28 mouse cellular contexts compared by ENCODE assay signal in genomic region chr14:61803421-61803925, GRCm38 (mm10).
DNase-seq lines count a peak whose midpoint lies in the region; ATAC-seq lines count a peak whose summit lies in the region.
"Had no signal": no experiment of that assay in that cellular context is flagged by ENCODE, and none has a peak within 500 bp of the region (broad histone marks: within the 10 kb centered on the region; RNA-seq: fewer than 3 reads in every experiment).

No protein-coding gene starts in this region.

- no peak overlapping the region; the same call in 1 of the 2 replicates for H3K27ac ChIP-seq in embryonic facial prominence, embryonic 14.5 days (replicated peaks; ENCODE audit: low read depth, low read length)
- no peak overlapping the region for H3K27ac ChIP-seq in embryonic facial prominence, embryonic 10.5 days (replicated peaks)
- H3K27ac ChIP-seq: forebrain, embryonic 10.5 days; heart, embryonic 15.5 days; intestine, embryonic 15.5 days; kidney, postnatal 0 days; left cerebral cortex, adult 2 months; limb, embryonic 12.5 days; liver, embryonic 15.5 days; midbrain, embryonic 12.5 days; neural tube, embryonic 13.5 days; stomach, postnatal 0 days had no signal

- no peak overlapping the region for H3K4me3 ChIP-seq in embryonic facial prominence, embryonic 14.5 days (ENCODE audit: low read depth, low read length)
- no peak overlapping the region for H3K4me3 ChIP-seq in embryonic facial prominence, embryonic 10.5 days
- H3K4me3 ChIP-seq: forebrain, embryonic 10.5 days; heart, embryonic 15.5 days; intestine, embryonic 15.5 days; left cerebral cortex, adult 2 months; limb, embryonic 12.5 days; liver, embryonic 15.5 days; midbrain, embryonic 12.5 days; neural tube, embryonic 13.5 days had no signal

- no peaks in the 10 kb centered on the region for H3K9me3 ChIP-seq in embryonic facial prominence, embryonic 14.5 days (ENCODE audit: control insufficient read depth, low read length)
- no peaks in the 10 kb centered on the region for H3K9me3 ChIP-seq in embryonic facial prominence, embryonic 10.5 days
- H3K9me3 ChIP-seq: forebrain, embryonic 10.5 days; heart, embryonic 15.5 days; intestine, embryonic 15.5 days; limb, embryonic 12.5 days; liver, embryonic 15.5 days; midbrain, embryonic 12.5 days; neural tube, embryonic 13.5 days had no signal

- H3K27me3 ChIP-seq in embryonic facial prominence, embryonic 14.5 days (replicated peaks; ENCODE audit: control insufficient read depth, insufficient read depth, low read length): no peaks in the 10 kb centered on the region
- H3K27me3 ChIP-seq in embryonic facial prominence, embryonic 10.5 days (replicated peaks; ENCODE audit: low read depth, poor library complexity, severe bottlenecking): 0 out of 2 replicates have a peak, but pooled peaks cover 4% of the 10 kb centered on the region
- H3K27me3 ChIP-seq: heart, embryonic 15.5 days; intestine, embryonic 15.5 days; limb, embryonic 12.5 days; liver, embryonic 15.5 days; midbrain, embryonic 12.5 days; neural tube, embryonic 13.5 days had no signal

- H3K9ac ChIP-seq in embryonic facial prominence, embryonic 14.5 days (ENCODE audit: low read depth, low read length): no peak overlapping the region
- H3K9ac ChIP-seq: forebrain, postnatal 0 days; heart, embryonic 15.5 days; intestine, embryonic 15.5 days; limb, embryonic 12.5 days; liver, embryonic 15.5 days; lung, embryonic 14.5 days; midbrain, embryonic 12.5 days; neural tube, embryonic 13.5 days had no signal

- WGBS in embryonic facial prominence, embryonic 14.5 days: 33% methylated on average over 1 of the region's 1 CpGs
- 61% methylated on average over 1 of the region's 1 CpGs for WGBS in embryonic facial prominence, embryonic 10.5 days

- no peaks in the 10 kb centered on the region for H3K36me3 ChIP-seq in embryonic facial prominence, embryonic 14.5 days (ENCODE audit: control insufficient read depth, insufficient read depth, low read length)
- no peaks in the 10 kb centered on the region for H3K36me3 ChIP-seq in embryonic facial prominence, embryonic 10.5 days (replicated peaks)
- H3K36me3 ChIP-seq: forebrain, embryonic 10.5 days; heart, embryonic 15.5 days; intestine, embryonic 15.5 days; limb, embryonic 12.5 days; liver, embryonic 15.5 days; midbrain, embryonic 12.5 days; neural tube, embryonic 13.5 days had no signal

- peak; percentile 38 for DNase-seq in embryonic facial prominence, embryonic 14.5 days (ENCODE audit: low spot score)
- no peak for DNase-seq in embryonic facial prominence, embryonic 10.5 days (ENCODE audit: low spot score)
- DNase-seq in adrenal gland, postnatal 14 days: peak; percentile 48
- DNase-seq in brain, adult 2 months (ENCODE audit: low read depth, low spot score): peak; percentile 3
- no peak for DNase-seq in thymus, postnatal 36 days
- no peak for DNase-seq in kidney, postnatal 10 days
- DNase-seq: cerebellum, adult 2 months; cerebellum, postnatal 25 days; forebrain, postnatal 0 days; kidney, adult 8-10 months; lung, embryonic 14.5 days; lung, postnatal 14 days; right cerebral cortex, postnatal 4 days; thymus, adult 18-20 months; thymus, postnatal 25 days had no signal

- H3K4me1 ChIP-seq in embryonic facial prominence, embryonic 14.5 days (ENCODE audit: control insufficient read depth, insufficient read depth, low read length): no peaks in the 10 kb centered on the region
- H3K4me1 ChIP-seq in embryonic facial prominence, embryonic 10.5 days: peaks cover 5% of the 10 kb centered on the region
- H3K4me1 ChIP-seq: forebrain, embryonic 10.5 days; heart, embryonic 15.5 days; intestine, embryonic 15.5 days; liver, embryonic 15.5 days; midbrain, embryonic 12.5 days; neural tube, embryonic 13.5 days had no signal

- ATAC-seq in embryonic facial prominence, embryonic 14.5 days (ENCODE audit: low read depth): no peak
- ATAC-seq in megakaryocyte-erythroid progenitor cell, adult 5-6 weeks (replicated peaks; ENCODE audit: low FRiP score, low TSS enrichment, poor library complexity, severe bottlenecking): no peak
- ATAC-seq: CD4-positive, CD25-positive, alpha-beta regulatory T cell, adult 4 months; forebrain, postnatal 0 days; hindbrain, embryonic 16.5 days; intestine, embryonic 15.5 days had no signal

- H3K4me2 ChIP-seq in embryonic facial prominence, embryonic 14.5 days (ENCODE audit: low read depth, low read length): no peak overlapping the region
- H3K4me2 ChIP-seq: heart, embryonic 15.5 days; intestine, embryonic 15.5 days; limb, embryonic 12.5 days; liver, embryonic 15.5 days; lung, embryonic 14.5 days; midbrain, embryonic 12.5 days; neural tube, embryonic 13.5 days had no signal

Comparison
In these comparisons a context has a peak if more than half of its experiments do, and no peak if none do; other contexts are left out.
1. DNase-seq: peak in embryonic facial prominence, embryonic 14.5 days (single experiment), adrenal gland, postnatal 14 days (single experiment) and brain, adult 2 months (single experiment); none in embryonic facial prominence, embryonic 10.5 days (single experiment), thymus, postnatal 36 days (0 of 2) and kidney, postnatal 10 days (single experiment).